Mouse (Mus musculus): Measurements from ENCODE around the gene Pramel6.
"Not testable (repeated sequence)": the region's sequence is repeated elsewhere in the genome, so short reads cannot be mapped to it uniquely, and the experiment has no call there.

Pramel6 gene

GRCm38 (mm10) chr2:87506265-87506664 lies at the start of gene Pramel6:
Gene Pramel6, plus strand, starts transcription at chr2:87506565.
- no peak for DNase-seq

GRCm38 (mm10) chr2:87461769-87462168 lies 44.6 kb upstream of the Pramel6 start:
- no peak for DNase-seq

DNA sequence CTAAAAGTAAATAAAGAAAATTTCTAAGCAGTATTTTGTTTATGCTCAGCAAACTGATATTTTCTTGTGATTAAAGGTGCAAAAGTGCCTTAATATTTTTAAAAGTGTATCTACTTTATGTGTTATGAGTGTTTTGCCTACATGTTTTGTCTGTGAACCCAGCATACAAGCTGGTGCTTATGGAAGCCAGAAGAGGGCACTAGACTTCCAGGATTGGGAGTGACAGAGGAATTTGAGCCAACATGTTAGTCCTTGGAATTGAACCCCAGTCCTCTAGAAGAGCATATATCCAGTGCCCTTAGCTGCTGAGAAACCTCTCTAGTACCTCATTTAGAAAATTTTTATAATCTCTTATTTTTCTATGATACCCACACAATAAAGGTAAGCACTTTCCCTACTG lies 26.2 kb upstream of the Pramel6 start:
- no peak for DNase-seq

DNA sequence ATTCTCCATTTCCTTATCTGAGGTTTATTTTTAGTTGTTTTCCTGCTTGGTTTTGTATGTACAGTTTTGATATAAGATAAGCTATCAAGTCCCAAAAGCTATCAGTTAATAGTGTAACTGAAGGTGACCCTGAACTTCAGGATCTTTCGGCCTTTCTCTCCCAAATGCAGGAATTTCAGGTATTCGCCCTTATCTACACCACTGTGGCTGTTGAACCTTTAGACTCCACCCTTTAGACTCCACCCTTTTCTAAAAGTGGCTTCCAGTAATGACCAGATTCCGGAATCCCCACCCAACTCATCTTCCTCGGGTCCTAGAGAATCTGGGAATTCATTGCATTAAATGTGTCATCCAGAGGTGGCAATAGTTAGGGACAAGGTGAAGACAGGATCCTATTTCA lies 25.2 kb upstream of the Pramel6 start:
- no peak for DNase-seq

DNA sequence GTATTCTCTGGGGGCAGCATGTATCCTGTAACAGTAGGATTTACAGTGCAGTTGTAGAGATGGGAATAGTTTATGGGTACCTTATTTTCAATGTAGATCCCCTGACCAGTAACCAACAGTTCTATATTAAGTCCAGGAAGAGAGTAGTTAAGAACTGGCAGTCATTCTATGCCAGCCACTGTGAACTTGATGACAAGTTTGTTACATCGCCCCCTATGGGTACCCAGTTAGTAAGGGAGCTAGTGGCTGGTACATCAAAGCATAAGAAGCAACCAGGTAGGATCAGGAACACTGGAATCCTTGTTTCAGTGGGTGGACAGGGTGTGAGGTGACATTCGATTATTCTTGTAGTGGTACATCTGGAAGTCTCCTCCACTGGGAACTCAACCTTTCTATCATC lies 24.1 kb upstream of the Pramel6 start:
- DNase-seq, result no peak

DNA sequence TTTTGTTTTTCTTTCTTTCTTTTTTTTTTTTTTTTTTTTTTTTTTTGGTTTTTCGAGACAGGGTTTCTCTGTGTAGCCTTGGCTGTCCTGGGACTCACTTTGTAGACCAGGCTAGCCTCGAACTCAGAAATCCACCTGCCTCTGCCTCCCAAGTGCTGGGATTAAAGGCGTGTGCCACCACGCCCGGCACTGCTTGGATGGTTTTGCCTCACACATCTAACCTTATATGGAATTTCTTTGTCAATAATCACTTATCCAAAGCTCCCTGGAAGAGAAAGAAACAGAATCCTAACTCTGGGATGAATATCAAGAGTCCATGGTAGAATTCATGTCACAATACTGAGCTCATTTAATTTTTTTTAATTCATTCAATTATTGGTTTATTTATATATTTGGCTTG lies 9.4 kb upstream of the Pramel6 start, which contains the start of gene Pramel7:
Gene Pramel7, minus strand, starts transcription at position 101 of the 400 bp plus-strand sequence.
- not testable (repeated sequence) for DNase-seq

DNA sequence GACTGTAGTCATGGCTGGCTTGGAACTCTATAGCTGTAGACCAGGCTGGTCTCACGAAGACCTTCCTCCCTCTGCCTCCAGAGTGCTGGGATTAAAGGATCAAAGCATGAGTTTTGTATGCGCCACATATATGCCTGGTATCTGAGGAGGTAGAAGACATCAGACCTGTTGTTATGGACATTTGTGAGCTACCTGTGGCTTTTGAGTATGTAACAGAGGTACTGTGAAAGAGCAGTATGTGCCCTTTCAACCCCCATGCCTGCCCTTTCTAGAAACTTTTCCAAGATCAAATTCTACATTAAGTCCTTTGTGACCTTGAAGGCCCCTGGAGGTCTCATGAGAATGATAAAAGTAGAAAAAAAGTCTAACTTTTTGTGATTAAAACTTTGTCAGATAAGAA lies 8.7 kb downstream of the Pramel6 start:
- DNase-seq, result no peak

DNA sequence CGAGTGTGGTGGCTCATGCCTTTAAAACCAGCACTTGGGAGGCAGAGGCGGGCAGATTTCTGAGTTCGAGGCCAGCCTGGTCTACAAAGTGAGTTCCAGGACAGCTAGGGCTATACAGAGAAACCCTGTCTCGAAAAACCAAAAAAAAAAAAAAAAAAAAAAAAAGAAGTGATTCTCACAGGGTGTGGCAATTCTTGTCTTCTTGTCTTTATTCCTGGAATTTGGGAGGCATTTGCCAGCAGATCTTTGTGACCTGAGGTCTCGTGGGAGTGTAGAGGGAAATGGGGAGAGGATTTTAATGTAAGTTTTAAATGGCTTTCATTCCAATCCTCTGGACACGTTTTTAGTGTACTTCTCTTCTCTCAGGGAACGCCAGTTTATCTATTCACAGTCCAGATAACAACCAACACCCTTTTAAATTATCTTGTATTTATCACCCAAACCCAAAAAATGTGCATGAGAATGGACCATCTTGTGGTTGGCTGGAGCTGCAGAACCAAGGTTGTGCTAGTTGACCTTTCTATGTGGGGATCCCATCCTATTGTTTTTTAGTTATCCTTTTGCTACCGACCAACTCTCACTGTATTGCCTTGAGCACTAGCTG lies 9.2 kb downstream of the Pramel6 start:
- no peak for DNase-seq

DNA sequence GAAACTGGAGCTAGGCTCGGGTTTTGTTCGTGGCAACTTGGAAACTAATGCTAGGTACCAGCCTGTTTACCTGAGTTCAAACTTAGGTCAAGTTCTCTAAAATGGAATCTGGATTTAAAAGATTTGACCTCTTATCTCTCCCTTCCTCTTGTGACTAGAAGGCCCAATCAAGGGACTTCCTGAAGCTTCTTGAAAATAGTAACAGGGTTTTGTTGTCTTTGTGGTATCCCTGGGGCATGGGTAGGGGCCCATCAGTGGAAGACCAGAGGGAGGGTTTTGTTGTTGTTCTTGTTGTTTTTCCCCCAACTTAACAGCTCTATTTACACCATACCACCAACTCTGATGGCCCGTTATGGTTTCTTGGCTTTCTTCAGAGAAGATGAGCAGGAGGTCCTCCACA lies 10.2 kb downstream of the Pramel6 start:
- DNase-seq, result no peak

DNA sequence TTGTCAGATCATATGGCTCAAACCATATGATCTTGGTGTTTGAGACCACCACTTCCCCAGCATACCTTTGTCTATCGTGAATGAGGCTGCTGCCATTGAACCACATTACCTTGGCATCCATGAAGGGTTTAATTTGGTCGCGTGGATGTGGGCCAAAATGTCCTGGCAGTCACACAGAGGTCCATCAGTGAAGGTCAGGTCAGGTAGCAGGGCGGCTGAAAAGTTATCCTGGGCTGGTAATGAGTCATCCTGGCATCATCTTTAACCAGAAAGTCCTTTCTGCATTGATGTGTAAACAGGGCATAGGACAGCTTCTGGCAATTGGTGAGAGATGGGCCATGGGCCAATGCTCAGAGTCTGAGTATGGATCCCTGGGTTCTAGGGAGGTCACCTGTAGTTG lies 14.3 kb downstream of the Pramel6 start:
- DNase-seq, result no peak

- not testable (repeated sequence) for DNase-seq
Measured at GRCm38 (mm10) chr2:87525899-87526616, 19.7 kb downstream of the Pramel6 start.

- DNase-seq, result no peak
Measured at GRCm38 (mm10) chr2:87531496-87531895, 25.1 kb downstream of the Pramel6 start, which contains the start of gene Olfr153. Gene Olfr153, plus strand, starts transcription at chr2:87531796.

GRCm38 (mm10) chr2:87534826-87535225 lies 28.5 kb downstream of the Pramel6 start:
- no peak for DNase-seq

GRCm38 (mm10) chr2:87545442-87545841 lies 39.1 kb downstream of the Pramel6 start, which contains the start of gene Olfr1128:
Gene Olfr1128, minus strand, starts transcription at chr2:87545542.
- DNase-seq, result no peak

Data from lung, postnatal 36 days (tissue).